Mouse (Mus musculus) E14TG2a.4 (cell line): ENCODE measurements at regions not wholly inside any gene's neighbourhood (a gene's known extent, or its start where the extent isn't known, plus 50 kb on each side); places are given as distances from the start of the nearest gene placed in this dataset.

Experiments used
- H3K27me3 ChIP-seq: 2 replicates; pipeline ENCODE4 v1.6.1; 2014; ENCODE audit warnings: low read length, control low read depth; ENCODE audit not compliant: insufficient read depth
- H3K36me3 ChIP-seq: 2 replicates; pipeline ENCODE4 v1.6.1; 2014; ENCODE audit warnings: low read length, control low read depth; ENCODE audit not compliant: insufficient read depth
- H3K4me1 ChIP-seq: replicated peaks from 2 replicates; pipeline ENCODE4 v1.6.1; 2014; ENCODE audit warnings: low read depth, low read length, control low read depth
- H3K4me3 ChIP-seq: replicated peaks from 2 replicates; pipeline ENCODE4 v1.5.1; 2014; ENCODE audit warnings: mild to moderate bottlenecking, low read length
- H3K9me3 ChIP-seq: 2 replicates; pipeline ENCODE4 v1.6.1; 2014; ENCODE audit warnings: low read length, control low read depth
- CTCF ChIP-seq: conservative IDR thresholded peaks from 2 replicates; pipeline ENCODE4 v1.5.1; 2014; ENCODE audit warnings: low read length
- NANOG ChIP-seq: IDR thresholded peaks from 2 replicates; pipeline ENCODE4 v1.6.1; 2014; ENCODE audit warnings: borderline replicate concordance, low read length, mixed read lengths
- POU5F1 ChIP-seq: IDR thresholded peaks from 2 replicates; pipeline ENCODE4 v1.6.1; 2014; ENCODE audit warnings: low read length, borderline replicate concordance

GRCm38 (mm10) chr6:94755297-94755831 lies 55.4 kb upstream of the Lrig1 start:
- Histone ChIP-seq H3K4me3 (peak overlapping the region; percentile 51), H3K4me1 (peaks cover 68% of the 10 kb centered on the region), H3K27me3 (no peaks in the 10 kb centered on the region), H3K36me3 (no peaks in the 10 kb centered on the region), H3K9me3 (no peaks in the 10 kb centered on the region)
- TF ChIP-seq NANOG (peak; percentile 76), POU5F1 (no peak), CTCF (no peak)

- peak overlapping the region; percentile 51 for H3K4me3 ChIP-seq
- no peaks in the 10 kb centered on the region for H3K9me3 ChIP-seq
- H3K4me1 ChIP-seq, result peaks cover 73% of the 10 kb centered on the region
- H3K27me3 ChIP-seq, result no peaks in the 10 kb centered on the region
- TF ChIP-seq CTCF, result no peak
- TF ChIP-seq NANOG, result no peak
- no peak for TF ChIP-seq POU5F1
- H3K36me3 ChIP-seq, result no peaks in the 10 kb centered on the region
Observed at GRCm38 (mm10) chr6:94754522-94754921, 54.6 kb upstream of the Lrig1 start.

DNA sequence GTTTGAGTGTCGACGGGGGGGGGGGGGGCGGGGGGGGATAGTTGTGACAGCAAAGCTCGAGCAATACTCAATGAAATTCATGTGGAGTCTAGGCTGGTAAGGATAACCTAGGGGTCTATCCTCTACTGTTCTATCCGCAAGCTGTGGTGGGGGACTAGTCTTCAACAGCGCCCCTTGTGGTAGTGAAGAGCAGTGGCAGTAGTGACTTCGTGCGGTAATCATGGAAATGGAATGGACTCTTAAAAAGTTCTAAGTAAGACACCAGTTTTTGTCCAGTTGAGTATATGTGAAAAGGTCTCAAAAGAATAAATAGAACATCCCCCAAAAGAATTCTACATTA lies 51.1 kb upstream of the Lrig1 start:
- TF ChIP-seq NANOG (no peak), POU5F1 (no peak), CTCF (peak; percentile 92)
- peaks cover 89% of the 10 kb centered on the region for H3K4me1 ChIP-seq
- H3K9me3 ChIP-seq, result no peaks in the 10 kb centered on the region
- H3K27me3 ChIP-seq, result 0 out of 2 replicates have a peak, but pooled peaks cover 5% of the 10 kb centered on the region
- no peaks in the 10 kb centered on the region for H3K36me3 ChIP-seq
- H3K4me3 ChIP-seq, result no peak overlapping the region

- H3K27me3 ChIP-seq, result 0 out of 2 replicates have a peak, but pooled peaks cover 5% of the 10 kb centered on the region
- H3K36me3 ChIP-seq, result no peaks in the 10 kb centered on the region
- TF ChIP-seq NANOG (peak; percentile 87), POU5F1 (peak; percentile 77; the same call in 1 of the 2 replicates), CTCF (no peak)
- H3K4me1 ChIP-seq, result peaks cover 84% of the 10 kb centered on the region
- no peaks in the 10 kb centered on the region for H3K9me3 ChIP-seq
- peak overlapping the region; percentile 29; the same call in 1 of the 2 replicates for H3K4me3 ChIP-seq
Observed at GRCm38 (mm10) chr6:94750228-94751100, 50.5 kb upstream of the Lrig1 start.
